Mouse (Mus musculus) heart, embryonic 15.5 days (tissue): ENCODE results near the gene Crcp. TPM values are rescaled to one million over a fixed set of nuclear protein-coding genes. Genes with fewer than 3 reads are reported as not detected.

ENCODE experiments used
- ATAC-seq: fragments of 200-750 bp; cut with Nextera tagmentation; replicated peaks from 2 replicates; pipeline ENCODE4 v1.8.0; 2017; ENCODE audit warnings: low read depth, moderate TSS enrichment; ENCODE audit not compliant: insufficient number of reproducible peaks, insufficient read depth, low FRiP score
- H3K27ac ChIP-seq: fragments of 300-500 bp; sonication (generic); 2 replicates; pipeline ENCODE4 v1.5.1; 2015; ENCODE audit warnings: mild to moderate bottlenecking, inconsistent platforms
- H3K27me3 ChIP-seq: fragments of 300-500 bp; sonication (generic); 2 replicates; pipeline ENCODE4 v1.6.1; 2015; ENCODE audit warnings: inconsistent platforms
- H3K36me3 ChIP-seq: fragments of 300-500 bp; sonication (generic); 2 replicates; pipeline ENCODE4 v1.6.1; 2015; ENCODE audit warnings: mild to moderate bottlenecking, inconsistent platforms
- H3K4me1 ChIP-seq: fragments of 300-500 bp; sonication (generic); replicated peaks from 2 replicates; pipeline ENCODE4 v1.6.1; 2015; ENCODE audit warnings: inconsistent platforms
- H3K4me2 ChIP-seq: fragments of 300-500 bp; sonication (generic); 2 replicates; pipeline ENCODE4 v1.6.1; 2015; ENCODE audit warnings: inconsistent platforms, mild to moderate bottlenecking, moderate library complexity
- H3K4me3 ChIP-seq: fragments of 300-500 bp; sonication (generic); 2 replicates; pipeline ENCODE4 v1.5.1; 2015; ENCODE audit warnings: mild to moderate bottlenecking, inconsistent platforms
- H3K9ac ChIP-seq: fragments of 300-500 bp; sonication (generic); 2 replicates; pipeline ENCODE4 v1.6.1; 2015; ENCODE audit warnings: mild to moderate bottlenecking, inconsistent platforms
- H3K9me3 ChIP-seq: fragments of 300-500 bp; sonication (generic); replicated peaks from 2 replicates; pipeline ENCODE4 v1.6.1; 2016; ENCODE audit warnings: inconsistent platforms
- WGBS: fragments of 180-500 bp; shearing (Covaris S2); methylation state at CpG from one replicate; pipeline ENCODE4 v1.1.7; 2015; ENCODE audit warnings: mixed read lengths; 5-methylcytosine and 5-hydroxymethylcytosine counted together
- polyA plus RNA-seq: library from polyadenylated mRNA; unstranded; fragments of >200 nt; fragmentation: Nextera tagmentation; extraction: Ambion mirVana; gene quantifications from 2 replicates; pipeline ENCODE4 v1.2.1, GENCODE M21; 2015

The Crcp gene
- polyA plus RNA-seq, 1 experiment from 2014 or later = 20.6 TPM

- peak overlapping the region; percentile 52 for H3K27ac ChIP-seq
These were observed 33.0 kb downstream of the Crcp start for GRCm38 (mm10) chr5:130062096-130062495.

GRCm38 (mm10) chr5:130063760-130064159 is 34.7 kb downstream of the Crcp start:
- H3K36me3 ChIP-seq = no peaks in the 10 kb centered on the region
- no peak for ATAC-seq
- no peak overlapping the region for H3K9ac ChIP-seq
- no peaks in the 10 kb centered on the region; the same call in 1 of the 2 replicates for H3K27me3 ChIP-seq
- no peaks in the 10 kb centered on the region; the same call in 1 of the 2 replicates for H3K9me3 ChIP-seq
- H3K4me1 ChIP-seq = peaks cover 11% of the 10 kb centered on the region
- no peak overlapping the region for H3K27ac ChIP-seq
- H3K4me3 ChIP-seq = no peak overlapping the region
- H3K4me2 ChIP-seq = no peak overlapping the region
- 74% methylated on average over 2 of the region's 2 CpGs for WGBS

More at GRCm38 (mm10) chr5:130062096-130062495, 33.0 kb downstream of the Crcp start:
- Histone ChIP-seq H3K27me3 (no peaks in the 10 kb centered on the region), H3K9me3 (no peaks in the 10 kb centered on the region; the same call in 1 of the 2 replicates), H3K9ac (no peak overlapping the region), H3K4me3 (no peak overlapping the region), H3K4me2 (no peak overlapping the region), H3K36me3 (no peaks in the 10 kb centered on the region), H3K4me1 (peaks cover 11% of the 10 kb centered on the region)
- whole genome bisulfite sequencing = 59% methylated on average over 2 of the region's 2 CpGs
- ATAC-seq = no peak

GRCm38 (mm10) chr5:130065579-130065978 is 36.5 kb downstream of the Crcp start:
- H3K4me2 ChIP-seq = no peak overlapping the region
- no peak for ATAC-seq
- H3K36me3 ChIP-seq = no peaks in the 10 kb centered on the region
- no peak overlapping the region for H3K9ac ChIP-seq
- H3K27me3 ChIP-seq = peaks cover 6% of the 10 kb centered on the region
- no peaks in the 10 kb centered on the region; the same call in 1 of the 2 replicates for H3K9me3 ChIP-seq
- no peak overlapping the region for H3K27ac ChIP-seq
- H3K4me3 ChIP-seq = no peak overlapping the region
- WGBS = 93% methylated on average over 1 of the region's 1 CpGs
- no peaks in the 10 kb centered on the region for H3K4me1 ChIP-seq

- Histone ChIP-seq H3K4me1 (no peaks in the 10 kb centered on the region), H3K4me3 (no peak overlapping the region), H3K36me3 (no peaks in the 10 kb centered on the region), H3K27me3 (peaks cover 9% of the 10 kb centered on the region), H3K9me3 (no peaks in the 10 kb centered on the region; the same call in 1 of the 2 replicates), H3K9ac (no peak overlapping the region), H3K27ac (no peak overlapping the region), H3K4me2 (no peak overlapping the region)
- no peak for ATAC-seq
- WGBS = 48% methylated on average over 3 of the region's 3 CpGs
These were observed 38.8 kb downstream of the Crcp start for GRCm38 (mm10) chr5:130067841-130068264.

- no peak for ATAC-seq
- H3K27me3 ChIP-seq = peaks cover 17% of the 10 kb centered on the region
- WGBS = 82% methylated on average over 6 of the region's 6 CpGs
These were observed 43.9 kb downstream of the Crcp start, which contains the start of gene Tpst1 for GRCm38 (mm10) chr5:130073026-130073425. Tpst1 (plus strand) TSS chr5:130073326.

GRCm38 (mm10) chr5:130074491-130074890 is 45.4 kb downstream of the Crcp start:
- no peaks in the 10 kb centered on the region for H3K9me3 ChIP-seq
- ATAC-seq = no peak
- H3K27ac ChIP-seq = no peak overlapping the region
- H3K27me3 ChIP-seq = peaks cover 16% of the 10 kb centered on the region
- H3K4me2 ChIP-seq = no peak overlapping the region
- no peak overlapping the region for H3K4me3 ChIP-seq
- no peaks in the 10 kb centered on the region for H3K36me3 ChIP-seq
- no peak overlapping the region for H3K9ac ChIP-seq
- 69% methylated on average over 6 of the region's 6 CpGs for WGBS
- H3K4me1 ChIP-seq = 0 out of 2 replicates have a peak, but pooled peaks cover 3% of the 10 kb centered on the region

More at GRCm38 (mm10) chr5:130073026-130073425, 43.9 kb downstream of the Crcp start, which contains the start of gene Tpst1:
- 0 out of 2 replicates have a peak, but pooled peaks cover 3% of the 10 kb centered on the region for H3K4me1 ChIP-seq
- no peak within 1 kb of the TSS for H3K4me3 ChIP-seq
- H3K4me2 ChIP-seq = no peak within 1 kb of the TSS
- no peaks in the 10 kb centered on the region for H3K9me3 ChIP-seq
- no peaks in the 10 kb centered on the region for H3K36me3 ChIP-seq
- no peak within 1 kb of the TSS for H3K9ac ChIP-seq
- H3K27ac ChIP-seq = no peak within 1 kb of the TSS

GRCm38 (mm10) chr5:130076396-130076795 is 47.3 kb downstream of the Crcp start:
- peaks cover 8% of the 10 kb centered on the region for H3K27me3 ChIP-seq
- H3K4me2 ChIP-seq = no peak overlapping the region
- 51% methylated on average over 6 of the region's 6 CpGs for WGBS

GRCm38 (mm10) chr5:130078096-130078833 is 49.2 kb downstream of the Crcp start:
- no peak for ATAC-seq
- H3K9ac ChIP-seq = no peak overlapping the region
- H3K4me2 ChIP-seq = no peak overlapping the region
- no peaks in the 10 kb centered on the region for H3K9me3 ChIP-seq
- H3K4me1 ChIP-seq = peaks cover 11% of the 10 kb centered on the region
- H3K27me3 ChIP-seq = peaks cover 8% of the 10 kb centered on the region
- no peaks in the 10 kb centered on the region for H3K36me3 ChIP-seq
- no peak overlapping the region; the same call in 1 of the 2 replicates for H3K27ac ChIP-seq
- 63% methylated on average over 9 of the region's 9 CpGs for WGBS
- H3K4me3 ChIP-seq = no peak overlapping the region

More at GRCm38 (mm10) chr5:130076396-130076795, 47.3 kb downstream of the Crcp start:
- no peaks in the 10 kb centered on the region for H3K9me3 ChIP-seq
- H3K9ac ChIP-seq = no peak overlapping the region
- H3K4me3 ChIP-seq = no peak overlapping the region
- ATAC-seq = no peak
- H3K27ac ChIP-seq = no peak overlapping the region
- H3K36me3 ChIP-seq = no peaks in the 10 kb centered on the region
- H3K4me1 ChIP-seq = peaks cover 11% of the 10 kb centered on the region

- Histone ChIP-seq H3K4me3 (peak overlapping the region; percentile 73), H3K9ac (peak overlapping the region; percentile 72), H3K27ac (no peak overlapping the region; the same call in 1 of the 2 replicates), H3K4me2 (peak overlapping the region; percentile 96), H3K27me3 (peaks cover 8% of the 10 kb centered on the region), H3K4me1 (peaks cover 11% of the 10 kb centered on the region), H3K9me3 (no peaks in the 10 kb centered on the region), H3K36me3 (no peaks in the 10 kb centered on the region)
- WGBS = 44% methylated on average over 6 of the region's 6 CpGs
- ATAC-seq = no peak
These were observed 49.7 kb downstream of the Crcp start for GRCm38 (mm10) chr5:130078834-130079156.

- ATAC-seq = peak; percentile 95
- H3K27ac ChIP-seq = peak overlapping the region; percentile 24
- peak overlapping the region; percentile 73 for H3K4me3 ChIP-seq
- no peaks in the 10 kb centered on the region for H3K36me3 ChIP-seq
- no peaks in the 10 kb centered on the region for H3K9me3 ChIP-seq
- H3K27me3 ChIP-seq = peaks cover 8% of the 10 kb centered on the region
- WGBS = under 1% methylated on average over 64 of the region's 86 CpGs
- H3K4me1 ChIP-seq = peaks cover 11% of the 10 kb centered on the region
- peak overlapping the region; percentile 96 for H3K4me2 ChIP-seq
- peak overlapping the region; percentile 72 for H3K9ac ChIP-seq
These were observed 50.3 kb downstream of the Crcp start for GRCm38 (mm10) chr5:130079202-130080050.

GRCm38 (mm10) chr5:130080051-130080681 is 51.1 kb downstream of the Crcp start:
- H3K4me2 ChIP-seq = peak overlapping the region; percentile 96
- no peak for ATAC-seq
- WGBS = 73% methylated on average over 16 of the region's 16 CpGs
- H3K4me3 ChIP-seq = peak overlapping the region; percentile 73
- peak overlapping the region; percentile 72 for H3K9ac ChIP-seq
- H3K27ac ChIP-seq = no peak overlapping the region
- H3K9me3 ChIP-seq = no peaks in the 10 kb centered on the region
- peaks cover 11% of the 10 kb centered on the region for H3K4me1 ChIP-seq
- peaks cover 8% of the 10 kb centered on the region for H3K27me3 ChIP-seq
- H3K36me3 ChIP-seq = no peaks in the 10 kb centered on the region
